Mouse (Mus musculus) midbrain, postnatal 0 days (tissue): ENCODE results near the gene Polr2m. TPM values are rescaled to one million over a fixed set of nuclear protein-coding genes. Genes with fewer than 3 reads are reported as not detected.

Experiments
- ATAC-seq: fragments of 200-750 bp; cut with Nextera tagmentation; 2 replicates; pipeline ENCODE4 v1.8.0; 2017; ENCODE audit warnings: moderate number of reproducible peaks, mild to moderate bottlenecking, moderate TSS enrichment, moderate library complexity; ENCODE audit not compliant: low FRiP score
- DNase-seq: peaks from one replicate; pipeline ENCODE4 v3.0.0-alpha.2; 2015; ENCODE audit warnings: low spot score
- H3K27ac ChIP-seq: fragments of 300-500 bp; sonication (generic); 2 replicates; pipeline ENCODE4 v1.5.1; 2014; ENCODE audit warnings: low read depth, mild to moderate bottlenecking, low read length, mixed read lengths
- H3K27me3 ChIP-seq: fragments of 300-500 bp; sonication (generic); 2 replicates; pipeline ENCODE4 v1.6.1; 2014; ENCODE audit warnings: low read length, control low read depth, mixed read lengths; ENCODE audit not compliant: insufficient read depth
- H3K36me3 ChIP-seq: fragments of 300-500 bp; sonication (generic); 2 replicates; pipeline ENCODE4 v1.6.1; 2014; ENCODE audit warnings: low read length, control low read depth, mixed read lengths; ENCODE audit not compliant: insufficient read depth
- H3K4me1 ChIP-seq: fragments of 300-500 bp; sonication (generic); 2 replicates; pipeline ENCODE4 v1.6.1; 2014; ENCODE audit warnings: mild to moderate bottlenecking, control low read depth, antibody characterized with exemption, low read length, mixed read lengths; ENCODE audit not compliant: insufficient read depth
- H3K4me2 ChIP-seq: fragments of 300-500 bp; sonication (generic); 2 replicates; pipeline ENCODE4 v1.6.1; 2014; ENCODE audit warnings: low read depth, mild to moderate bottlenecking, low read length, mixed read lengths; ENCODE audit not compliant: poor library complexity, severe bottlenecking
- H3K4me3 ChIP-seq: fragments of 300-500 bp; sonication (generic); 2 replicates; pipeline ENCODE4 v1.5.1; 2014; ENCODE audit warnings: low read depth, mild to moderate bottlenecking, low read length, moderate library complexity
- H3K9ac ChIP-seq: fragments of 300-500 bp; sonication (generic); replicated peaks from 2 replicates; pipeline ENCODE4 v1.6.1; 2014; ENCODE audit warnings: mild to moderate bottlenecking, low read length, moderate library complexity, mixed read lengths; ENCODE audit not compliant: poor library complexity, severe bottlenecking
- H3K9me3 ChIP-seq: fragments of 300-500 bp; sonication (generic); 2 replicates; pipeline ENCODE4 v1.6.1; 2016; ENCODE audit warnings: low read length, control low read depth
- CTCF ChIP-seq: IDR thresholded peaks from 2 replicates; pipeline ENCODE4 v1.5.1; 2016; ENCODE audit warnings: antibody characterized with exemption, mild to moderate bottlenecking
- WGBS: fragments of 180-500 bp; shearing (Covaris S2); extraction: QIAGEN DNeasy Blood & Tissue Kit; methylation state at CpG from one replicate; pipeline ENCODE4 v1.1.7; 2014; 5-methylcytosine and 5-hydroxymethylcytosine counted together
- polyA plus RNA-seq: library from polyadenylated mRNA; unstranded; fragments of >200 nt; fragmentation: Nextera tagmentation; extraction: Ambion mirVana; gene quantifications from 2 replicates; pipeline ENCODE4 v1.2.1, GENCODE M21; 2015
- total RNA-seq: library from RNA; depleted of rRNA; stranded (reverse); fragments of >200 nt; gene quantifications from 2 replicates; pipeline ENCODE4 v1.2.3, GENCODE M21; 2014; rRNA removed

Polr2m gene
- total and polyA plus RNA-seq, 2 experiments from 2014 or later: 206 to 317 TPM

DNA sequence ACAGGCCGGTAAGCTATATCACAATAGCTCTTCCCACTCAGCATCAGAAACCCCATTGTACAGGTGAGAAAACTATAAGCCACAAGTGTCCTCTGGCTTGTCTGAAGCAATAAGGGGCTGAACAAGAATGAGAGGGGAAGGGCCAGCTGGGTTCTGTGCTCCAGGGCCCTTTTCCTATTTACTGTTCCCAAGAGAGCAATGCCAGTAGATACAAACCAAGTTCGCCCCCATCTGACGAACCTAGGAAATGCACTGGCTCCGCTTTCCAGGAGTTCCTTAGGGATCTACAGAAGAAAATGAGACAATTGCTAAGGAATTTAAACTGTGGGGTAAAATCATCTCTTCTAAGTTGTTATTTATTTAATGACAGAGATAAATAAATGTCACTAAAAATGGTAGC, 38.2 kb downstream of the Polr2m start:
- DNase-seq: peak; percentile 70
- Histone ChIP-seq H3K27ac (no peak overlapping the region), H3K36me3 (no peaks in the 10 kb centered on the region), H3K9ac (no peak overlapping the region), H3K4me2 (no peak overlapping the region), H3K4me1 (no peaks in the 10 kb centered on the region), H3K9me3 (no peaks in the 10 kb centered on the region), H3K27me3 (no peaks in the 10 kb centered on the region), H3K4me3 (no peak overlapping the region)
- TF ChIP-seq CTCF: peak; percentile 70
- ATAC-seq: no peak
- WGBS: 37% methylated on average over 4 of the region's 4 CpGs

DNA sequence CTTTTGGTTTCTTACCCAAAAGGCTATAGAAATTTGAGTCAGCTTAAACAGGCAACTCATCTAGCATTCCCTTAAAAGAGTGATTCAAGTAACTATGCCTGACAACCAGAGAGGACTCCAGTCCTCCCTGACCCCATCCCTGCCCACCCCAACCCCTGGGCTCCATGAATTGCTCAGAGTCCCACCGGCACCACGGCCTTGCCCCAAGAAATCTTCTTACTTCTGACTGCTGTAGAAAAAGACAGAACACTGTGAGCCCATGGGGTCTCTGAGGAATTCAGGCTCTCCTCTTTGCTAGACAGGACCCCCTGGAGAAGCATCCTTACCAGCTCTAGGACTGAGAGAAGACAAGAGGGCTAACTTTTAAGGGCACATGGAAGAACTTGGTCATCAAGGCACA, 40.4 kb downstream of the Polr2m start:
- no peak overlapping the region for H3K4me2 ChIP-seq
- H3K4me3 ChIP-seq: no peak overlapping the region
- 80% methylated on average over 2 of the region's 2 CpGs for WGBS
- no peaks in the 10 kb centered on the region for H3K4me1 ChIP-seq
- H3K27me3 ChIP-seq: no peaks in the 10 kb centered on the region
- TF ChIP-seq CTCF: no peak
- no peak overlapping the region for H3K9ac ChIP-seq
- no peak for DNase-seq
- no peak for ATAC-seq
- H3K9me3 ChIP-seq: no peaks in the 10 kb centered on the region
- no peaks in the 10 kb centered on the region for H3K36me3 ChIP-seq
- no peak overlapping the region for H3K27ac ChIP-seq

- Histone ChIP-seq H3K9ac (no peak overlapping the region), H3K4me3 (no peak overlapping the region), H3K27ac (no peak overlapping the region), H3K9me3 (no peaks in the 10 kb centered on the region), H3K36me3 (no peaks in the 10 kb centered on the region), H3K4me2 (no peak overlapping the region), H3K4me1 (no peaks in the 10 kb centered on the region), H3K27me3 (no peaks in the 10 kb centered on the region)
- WGBS: 89% methylated on average over 2 of the region's 2 CpGs
- ATAC-seq: no peak
- no peak for DNase-seq
- no peak for TF ChIP-seq CTCF
Measured at GRCm38 (mm10) chr9:71438146-71438545, 47.6 kb downstream of the Polr2m start.

Other genes with a start within 250 kb of the Polr2m start
- 0.99 and 1.4 TPM in 2 replicates for gene Myzap, start 106.4 kb upstream of the Polr2m start, total RNA-seq
- 1.9 and 2.1 TPM in 2 replicates for gene Myzap, start 106.4 kb upstream of the Polr2m start, polyA plus RNA-seq